Mouse (Mus musculus) cerebellum, adult 9-10 months (tissue): ENCODE measurements around the gene Mcf2l.

Experiments
- DNase-seq: peaks from one replicate; pipeline ENCODE4 v3.0.0; 2022

Mcf2l gene

DNA sequence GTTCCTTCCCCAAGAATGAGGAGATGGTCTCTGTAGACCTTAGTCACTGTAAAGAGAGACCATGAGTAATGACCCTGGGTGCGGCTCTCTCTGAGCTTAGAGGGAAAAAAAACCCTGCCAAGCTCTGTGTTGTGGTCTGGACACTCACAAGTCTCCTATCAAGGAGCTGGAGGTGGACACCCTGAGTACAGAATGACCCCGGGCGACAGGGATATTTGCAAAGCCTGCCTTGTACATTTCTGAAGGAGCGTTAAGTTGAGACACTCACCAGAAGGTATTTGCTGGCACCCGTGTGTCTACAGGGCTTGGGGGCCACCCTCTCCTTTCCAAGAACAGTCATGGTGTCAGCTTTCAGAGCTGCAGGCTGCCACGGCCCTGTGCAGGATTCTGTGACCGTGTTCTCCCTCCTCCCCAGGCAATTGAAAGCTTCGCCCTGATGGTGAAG, 123.2 kb downstream of the Mcf2l start:
- no peak for DNase-seq

DNA sequence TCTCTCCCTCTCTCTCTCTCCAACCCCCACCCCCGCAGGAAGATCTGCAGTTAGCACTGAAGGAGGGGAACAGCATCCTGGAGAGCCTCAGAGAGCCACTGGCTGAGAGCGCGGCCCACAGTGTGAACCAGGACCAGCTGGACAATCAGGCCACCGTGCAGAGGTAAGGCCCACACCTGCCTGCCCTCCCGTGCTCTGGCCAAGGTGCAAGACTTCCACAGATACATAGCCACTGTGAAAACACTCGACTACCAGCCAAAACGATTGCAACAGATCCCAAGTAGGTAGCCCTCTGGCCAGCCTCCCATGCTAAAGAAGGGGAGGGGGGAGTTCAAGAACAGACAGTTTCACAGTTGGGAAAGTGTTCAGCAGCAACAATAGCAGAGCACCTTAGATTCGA, 124.7 kb downstream of the Mcf2l start:
- DNase-seq, result no peak

DNA sequence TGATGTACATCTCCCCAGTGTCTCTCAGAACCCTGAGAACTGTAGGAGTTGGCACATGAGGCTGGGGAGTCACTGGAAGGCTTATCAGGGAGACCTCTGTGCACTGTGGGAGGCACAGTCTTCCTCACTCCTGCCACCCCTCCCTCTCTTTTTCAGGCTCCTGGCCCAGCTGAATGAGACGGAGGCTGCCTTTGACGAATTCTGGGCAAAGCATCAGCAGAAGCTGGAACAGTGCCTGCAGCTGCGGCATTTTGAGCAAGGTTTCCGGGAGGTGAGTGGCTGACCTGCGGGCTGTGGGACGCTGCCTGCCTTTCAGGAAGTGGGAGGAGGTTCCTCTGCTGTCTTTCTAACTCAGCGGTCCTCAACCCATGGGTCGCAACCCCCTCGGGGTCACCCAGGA, 126.2 kb downstream of the Mcf2l start:
- DNase-seq, result no peak

DNA sequence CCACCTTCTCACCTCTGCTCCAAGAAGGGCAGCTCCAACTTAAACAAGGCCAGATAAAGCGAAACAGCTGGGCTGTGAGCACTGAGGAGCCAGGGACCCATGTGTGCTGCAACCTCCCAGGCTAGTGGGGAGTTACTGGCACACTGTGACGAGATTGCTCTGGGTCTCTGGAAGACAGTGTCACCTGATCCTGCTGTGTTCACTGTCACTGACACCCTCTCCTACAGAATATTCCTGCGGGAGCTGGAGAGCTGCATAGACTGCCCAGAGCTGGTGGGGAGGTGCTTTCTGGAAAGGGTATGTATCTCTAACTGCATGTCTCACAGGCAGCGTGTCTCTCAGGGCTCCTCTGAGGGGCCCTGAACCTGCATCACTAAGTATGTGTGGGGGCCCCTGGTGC, 133.9 kb downstream of the Mcf2l start:
- DNase-seq, result no peak

DNA sequence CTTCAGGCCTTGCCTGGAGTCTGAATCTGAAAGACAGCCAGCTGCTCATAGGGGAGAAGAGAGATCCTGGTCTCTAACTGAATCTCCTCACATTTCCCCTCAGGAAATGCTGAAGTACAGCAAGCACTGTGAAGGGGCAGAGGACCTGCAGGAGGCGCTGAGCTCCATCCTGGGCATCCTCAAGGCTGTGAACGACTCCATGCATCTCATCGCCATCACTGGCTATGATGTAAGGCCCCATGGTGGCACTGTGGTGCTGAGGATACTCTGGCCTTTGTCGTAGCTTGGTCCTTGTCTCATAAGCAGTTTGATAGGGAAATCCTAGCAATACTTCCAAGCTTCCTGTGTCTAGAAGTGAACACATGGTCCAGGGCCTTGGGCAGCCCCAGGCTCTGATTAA, 136.7 kb downstream of the Mcf2l start:
- DNase-seq, result no peak

DNA sequence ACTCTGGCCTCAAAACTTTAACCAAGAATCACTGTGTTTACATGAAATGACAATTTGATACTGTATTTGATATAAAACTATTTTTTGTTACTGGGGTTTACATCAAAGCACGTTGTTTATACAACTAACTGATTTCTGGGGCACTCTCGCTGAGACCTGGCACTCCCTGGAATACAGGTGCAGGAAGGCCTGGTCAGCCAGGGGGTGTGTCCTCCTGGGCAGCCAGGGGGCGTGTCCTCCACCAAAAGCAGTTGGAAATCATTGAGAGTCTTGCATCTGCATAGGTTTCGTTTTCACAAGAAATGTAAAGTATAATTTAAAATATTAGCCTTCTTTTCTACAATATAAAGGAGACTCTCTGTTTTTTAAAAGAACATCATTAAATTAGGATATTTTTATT, 146.0 kb downstream of the Mcf2l start:
- DNase-seq, result no peak

DNA sequence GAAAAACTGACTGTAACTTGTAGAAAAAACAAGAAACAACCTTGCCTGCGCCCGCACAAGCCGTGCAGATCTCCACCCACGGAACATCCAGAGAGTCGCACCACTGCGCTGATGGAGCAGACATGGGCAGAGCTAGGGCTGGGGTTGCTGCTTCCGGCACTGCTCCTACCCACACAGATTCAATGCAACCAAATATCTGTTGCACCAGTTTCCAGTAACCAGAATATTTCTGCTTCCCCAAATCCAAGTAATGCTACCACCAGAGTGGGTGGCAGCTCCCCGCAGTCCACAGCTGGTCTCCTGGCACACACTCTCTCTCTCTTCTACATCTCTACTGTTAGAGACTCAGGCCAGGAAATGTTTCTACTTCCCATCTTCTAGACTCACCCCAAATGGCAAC, 148.2 kb downstream of the Mcf2l start:
- DNase-seq, result no peak

DNA sequence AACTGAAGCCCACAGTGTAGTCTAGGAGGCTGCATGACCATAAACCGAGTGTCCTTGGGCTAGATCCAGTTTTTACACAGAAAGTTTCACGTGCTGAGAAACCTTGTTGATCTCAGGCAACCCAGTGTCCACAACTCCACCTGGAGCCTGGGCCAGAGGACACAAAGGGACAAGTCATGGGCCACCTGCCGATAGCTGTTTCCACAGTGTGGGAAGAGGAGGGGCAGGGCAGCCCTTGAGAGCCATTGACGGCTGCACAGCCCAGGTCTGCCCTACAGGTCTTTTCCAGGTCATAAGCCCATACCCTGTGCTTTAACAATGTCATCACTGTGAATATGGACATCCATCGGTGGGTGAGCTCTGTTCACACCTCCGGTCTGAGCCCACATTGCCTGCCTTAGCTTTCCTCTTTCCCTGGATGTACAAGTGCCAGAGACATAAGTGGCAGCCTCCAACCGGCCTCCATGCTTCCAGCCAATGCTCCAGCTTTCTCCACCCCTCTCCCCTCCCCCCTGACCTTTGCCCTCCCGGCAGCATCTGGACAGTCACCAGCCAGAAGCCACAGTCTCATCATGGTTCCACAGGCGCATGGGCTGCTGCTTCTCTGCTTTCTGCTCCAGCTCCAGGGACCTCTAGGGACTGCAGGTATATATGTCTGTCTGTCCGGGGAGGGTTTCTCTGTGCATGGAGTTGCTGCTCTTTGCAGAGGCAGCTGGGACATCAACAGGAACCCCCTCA, 152.1 kb downstream of the Mcf2l start, which contains the start of gene F7:
F7 (plus strand) TSS at position 548 of the 738 bp plus-strand sequence.
- no peak for DNase-seq

DNA sequence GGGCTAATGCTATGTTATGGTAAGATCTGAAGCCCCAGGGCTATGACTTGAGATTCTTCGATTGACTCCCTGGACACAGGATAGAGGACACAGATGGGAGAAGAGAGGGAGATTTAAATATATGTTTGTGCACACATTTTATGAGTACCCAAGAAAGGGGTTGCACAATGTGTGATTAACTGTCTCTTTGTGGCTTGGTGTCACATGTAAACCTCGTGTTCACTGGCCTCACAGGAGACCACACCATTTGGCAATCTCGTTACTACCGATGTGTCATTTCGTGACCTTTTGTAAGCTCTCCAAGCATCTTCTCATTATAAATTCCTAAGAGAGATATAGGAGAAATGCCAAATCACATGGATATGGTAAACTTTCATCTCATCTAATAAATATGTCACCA, 154.0 kb downstream of the Mcf2l start:
- DNase-seq, result no peak

DNA sequence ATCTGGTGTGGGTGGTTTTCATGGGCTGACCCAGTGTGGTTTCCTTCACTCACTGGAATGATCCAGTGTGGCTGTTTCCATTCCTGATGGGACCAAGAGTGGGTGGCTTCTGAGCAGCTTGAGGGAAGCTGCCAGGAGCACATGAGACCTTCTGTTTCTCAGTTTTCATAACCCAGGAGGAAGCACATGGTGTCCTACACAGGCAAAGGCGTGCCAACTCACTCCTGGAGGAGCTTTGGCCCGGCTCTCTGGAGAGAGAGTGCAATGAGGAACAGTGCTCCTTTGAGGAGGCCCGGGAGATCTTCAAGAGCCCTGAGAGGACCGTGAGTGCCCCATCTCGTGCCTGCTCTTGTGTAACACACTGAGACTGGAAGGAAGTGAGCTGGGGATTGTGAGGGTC, 154.9 kb downstream of the Mcf2l start:
- peak; percentile 48 for DNase-seq

DNA sequence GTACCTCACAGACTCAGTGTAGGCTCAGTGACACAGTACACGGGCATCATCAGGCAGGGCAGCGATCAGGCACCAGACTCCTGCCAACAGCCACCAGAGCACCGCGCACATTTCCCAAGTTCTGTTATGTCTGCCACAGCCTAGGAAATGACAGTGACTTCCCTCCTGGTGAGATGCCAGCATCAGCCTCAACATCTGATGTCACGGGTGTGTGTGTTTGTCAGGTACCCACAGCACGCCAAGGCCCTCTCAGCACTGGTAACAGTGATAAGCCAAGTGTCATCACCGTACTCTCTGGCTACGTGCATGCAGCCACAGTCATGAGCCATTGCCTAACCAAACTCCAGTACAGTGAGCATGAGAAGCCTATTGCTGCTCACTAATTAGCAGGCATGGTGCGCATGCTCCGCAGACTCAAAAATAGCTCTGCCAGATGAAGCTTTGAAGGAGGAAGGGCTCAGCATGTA, 162.8 kb downstream of the Mcf2l start:
- no peak for DNase-seq

DNA sequence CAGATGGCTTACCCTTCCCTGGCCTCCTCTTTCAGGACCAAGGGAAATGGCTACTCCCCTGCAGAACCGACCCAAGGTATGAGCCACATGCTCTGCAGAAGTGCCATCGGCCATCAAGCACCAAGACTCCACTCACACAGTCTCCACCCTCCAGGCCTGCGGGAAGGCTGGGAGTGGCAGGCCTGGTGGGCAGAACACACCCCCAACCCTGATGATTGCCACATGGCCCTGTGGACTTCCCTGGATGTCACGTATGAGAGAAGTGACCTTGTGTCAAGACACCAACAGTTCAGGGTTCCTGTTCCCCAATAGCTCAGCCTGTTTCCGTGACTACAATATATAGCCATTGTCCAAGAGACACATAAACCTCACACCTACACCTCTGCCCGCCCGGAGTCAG, 163.4 kb downstream of the Mcf2l start, which contains the start of gene F10:
F10 (plus strand) TSS at position 294 of the 400 bp plus-strand sequence.
- no peak for DNase-seq

DNA sequence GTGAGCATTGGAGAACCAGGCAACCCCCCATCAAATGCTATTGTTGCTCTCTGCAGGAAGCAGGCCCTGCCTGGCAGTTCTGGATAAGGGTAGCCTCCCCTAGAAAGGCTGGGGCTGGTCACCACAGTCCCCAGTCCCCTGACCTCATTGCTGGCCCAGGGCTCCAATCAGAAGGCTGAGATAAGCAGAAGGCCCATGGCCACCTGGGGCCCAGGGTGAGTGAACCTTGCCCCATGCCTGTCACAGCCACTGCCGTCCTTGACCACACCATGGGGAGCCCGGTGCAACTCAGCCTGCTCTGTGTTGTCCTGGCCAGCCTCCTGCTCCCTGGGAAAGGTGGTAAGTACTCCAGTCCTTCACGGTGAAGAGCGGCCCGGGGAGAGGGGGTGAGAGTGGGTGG, 164.0 kb downstream of the Mcf2l start:
- no peak for DNase-seq

DNA sequence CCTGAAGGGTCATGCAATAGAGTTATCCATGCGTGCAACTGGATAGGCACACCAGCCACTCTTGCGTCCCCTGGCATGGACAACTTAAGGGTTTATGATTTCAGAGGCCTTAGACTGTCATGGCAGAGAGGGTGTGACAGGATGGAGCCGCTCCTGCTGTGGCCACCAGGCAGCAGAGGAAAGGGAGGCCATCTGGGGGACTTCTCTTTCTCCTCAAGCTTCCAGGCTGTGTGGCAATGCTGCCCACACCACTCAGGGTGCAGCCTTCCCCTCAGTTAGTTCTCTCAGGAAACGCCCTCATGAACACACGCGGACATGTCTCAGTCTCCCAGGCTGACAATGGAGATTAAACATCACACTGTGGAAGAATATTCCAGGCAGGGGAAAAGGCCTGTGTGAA, 165.4 kb downstream of the Mcf2l start:
- DNase-seq, result no peak

DNA sequence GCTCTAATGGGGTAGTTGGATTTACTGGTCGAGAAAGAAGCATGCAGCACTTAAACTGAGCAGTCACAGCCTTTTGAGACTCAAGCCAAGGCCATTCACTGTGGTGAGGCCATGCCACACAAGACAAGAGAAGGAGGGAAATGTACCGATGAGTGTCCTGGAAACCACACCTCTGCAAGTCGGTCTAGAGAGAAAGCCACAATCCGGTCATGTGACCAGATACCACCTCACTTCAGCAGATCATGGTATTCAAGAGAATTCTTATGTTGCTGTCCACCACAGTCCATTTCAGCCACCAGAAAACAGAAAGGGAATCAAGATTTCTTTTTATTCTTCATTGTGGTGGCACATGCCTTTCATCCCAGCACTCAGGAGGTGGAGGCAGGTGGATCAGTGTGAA, 167.9 kb downstream of the Mcf2l start:
- DNase-seq, result no peak

DNA sequence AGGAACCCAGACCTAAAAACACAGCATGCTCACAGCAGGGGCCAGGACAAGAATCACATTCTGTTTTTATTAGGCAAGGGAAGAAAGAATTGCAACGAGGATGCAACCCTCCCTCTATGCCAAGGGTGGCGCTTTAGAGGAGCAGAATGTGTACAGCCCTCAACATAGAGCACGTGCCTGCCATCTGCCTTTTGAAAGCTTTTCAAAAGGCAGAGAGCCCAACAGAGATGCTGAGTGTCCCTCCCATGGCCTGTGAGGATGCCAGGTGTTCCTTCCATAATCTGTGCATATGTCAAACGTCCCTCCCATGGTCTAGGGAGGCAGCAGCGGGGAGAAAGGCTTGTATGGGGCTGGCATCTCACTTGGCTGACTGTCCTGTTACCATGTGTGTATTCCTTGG, 174.0 kb downstream of the Mcf2l start:
- no peak for DNase-seq

DNA sequence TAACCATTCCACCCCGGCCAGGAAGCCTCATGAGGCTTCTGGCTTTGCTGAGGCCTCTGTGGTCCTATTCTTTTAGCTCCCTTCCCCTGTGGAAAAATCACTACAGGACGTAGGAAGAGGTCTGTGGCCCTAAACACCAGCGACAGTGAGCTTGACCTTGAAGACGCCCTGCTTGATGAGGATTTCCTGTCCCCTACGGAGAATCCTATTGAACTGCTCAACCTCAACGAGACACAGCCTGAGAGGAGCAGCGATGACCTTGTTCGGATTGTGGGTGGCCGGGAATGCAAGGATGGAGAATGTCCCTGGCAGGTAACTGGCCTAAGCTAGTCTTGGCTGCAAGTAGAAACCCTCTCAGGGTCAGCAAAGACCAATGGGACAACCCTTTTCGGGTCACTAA, 176.9 kb downstream of the Mcf2l start:
- no peak for DNase-seq

DNA sequence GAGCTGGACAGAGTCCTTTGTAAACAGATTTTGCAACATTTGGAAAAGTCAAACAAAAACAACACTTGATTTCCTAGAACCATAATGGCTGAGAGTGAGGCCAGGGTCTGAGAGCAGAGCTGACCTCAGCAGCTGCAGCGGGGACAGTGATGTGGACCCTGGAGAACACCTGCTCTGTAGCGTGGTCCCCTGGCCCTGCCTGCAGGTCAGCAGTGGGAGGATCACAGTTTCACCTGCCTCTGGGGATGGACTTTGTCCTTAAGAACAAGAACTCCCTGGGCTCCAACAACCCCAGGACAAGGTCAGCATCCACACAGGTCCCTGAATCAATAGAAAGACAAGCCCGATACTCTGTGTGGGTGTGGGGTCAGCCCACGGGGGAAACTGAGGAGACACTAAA, 183.7 kb downstream of the Mcf2l start:
- DNase-seq, result no peak

DNA sequence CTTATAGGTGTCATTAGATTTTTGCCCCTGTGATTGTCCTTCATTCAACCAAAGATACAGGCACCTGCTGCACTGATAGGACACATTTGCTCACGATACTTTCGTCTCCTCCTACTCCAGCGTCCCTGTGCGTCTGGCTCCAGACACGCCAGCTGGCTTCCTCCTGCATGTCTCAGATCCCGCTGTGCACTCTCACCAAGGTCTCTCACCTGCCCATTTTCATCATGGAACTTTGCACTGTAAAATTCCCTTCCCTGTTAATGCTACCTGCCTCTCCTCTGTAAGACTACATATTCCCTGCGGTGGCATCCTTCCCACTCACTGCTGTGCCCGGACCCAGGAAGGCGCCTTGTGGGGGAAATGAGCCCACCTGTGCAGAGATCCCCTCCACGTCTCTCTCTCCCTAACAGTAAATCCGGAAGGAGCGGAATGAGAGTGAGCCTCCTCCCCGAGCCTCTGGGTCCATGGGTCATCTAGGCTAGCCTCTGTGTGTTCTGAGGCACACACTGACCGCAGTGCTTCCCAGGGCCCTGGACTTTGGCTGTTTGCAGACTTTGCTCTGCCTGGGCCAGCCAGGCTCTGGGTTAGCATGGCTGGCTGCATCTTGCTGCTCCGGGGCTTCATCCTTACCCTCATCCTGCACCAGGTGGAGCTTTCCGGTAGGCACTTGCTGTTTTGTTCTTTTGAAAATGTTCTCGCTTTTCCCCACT, 187.0 kb downstream of the Mcf2l start, which contains the start of gene Proz:
Proz (plus strand) TSS at position 474 of the 710 bp plus-strand sequence.
- no peak for DNase-seq

DNA sequence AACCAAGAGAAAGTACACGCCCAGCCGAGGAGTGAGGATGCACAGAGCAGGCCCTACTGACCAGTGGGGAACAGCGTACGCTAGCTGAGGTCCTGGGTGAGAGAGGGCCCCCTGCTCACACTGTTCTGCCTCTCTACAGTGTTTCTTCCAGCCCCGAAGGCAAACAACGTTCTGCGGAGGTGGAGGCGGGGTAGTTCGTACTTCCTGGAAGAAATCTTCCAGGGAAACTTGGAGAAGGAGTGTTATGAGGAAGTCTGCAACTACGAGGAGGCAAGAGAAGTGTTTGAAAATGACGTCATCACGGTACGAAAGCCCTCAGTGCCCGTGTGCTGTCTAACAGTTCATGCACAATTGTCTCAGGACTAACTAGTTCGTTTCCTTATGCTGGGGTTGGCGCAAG, 189.5 kb downstream of the Mcf2l start:
- DNase-seq, result no peak
